Mouse (Mus musculus) myocyte (in vitro differentiated cells): ENCODE data around the gene Zfp423. TPM values are rescaled to one million over a fixed set of nuclear protein-coding genes. Genes with fewer than 3 reads are reported as not detected.

Experiments used
- H3K27me3 ChIP-seq: one replicate; pipeline ENCODE4 v1.6.1; 2011; ENCODE audit not compliant: control insufficient read depth, insufficient read depth, insufficient read length
- H3K36me3 ChIP-seq: one replicate; pipeline ENCODE4 v1.6.1; 2011; ENCODE audit not compliant: control insufficient read depth, insufficient read depth
- H3K4me2 ChIP-seq: one replicate; pipeline ENCODE4 v1.6.1; 2011; ENCODE audit warnings: low read depth, control low read depth
- H3K4me3 ChIP-seq: one replicate; pipeline ENCODE4 v1.5.1; 2011; ENCODE audit warnings: mild to moderate bottlenecking, control low read depth, moderate library complexity
- H3K79me2 ChIP-seq: one replicate; pipeline ENCODE4 v1.6.1; 2011; ENCODE audit not compliant: control insufficient read depth, insufficient read depth
- H3ac ChIP-seq: one replicate; pipeline ENCODE4 v1.6.1; 2011; ENCODE audit not compliant: control insufficient read depth, insufficient read length
- CEBPB ChIP-seq: IDR thresholded peaks from 2 replicates; pipeline ENCODE4 v1.6.1; 2011; ENCODE audit warnings: mild to moderate bottlenecking, moderate library complexity; ENCODE audit not compliant: poor library complexity, insufficient read depth, severe bottlenecking
- E2F4 ChIP-seq: IDR thresholded peaks from one replicate; pipeline ENCODE4 v1.6.1; 2011; ENCODE audit warnings: mild to moderate bottlenecking, control low read depth, moderate library complexity; ENCODE audit not compliant: insufficient read depth
- MAX ChIP-seq: IDR thresholded peaks from one replicate; pipeline ENCODE4 v1.6.1; 2011; ENCODE audit warnings: low read depth, mild to moderate bottlenecking, control low read depth
- MYOD1 ChIP-seq, 3 experiments: IDR thresholded peaks; one replicate each; pipeline ENCODE4 v1.6.1; 2011; ENCODE audit warnings: control low read depth in 2 of 3, low read depth in 2 of 3, mild to moderate bottlenecking in 2 of 3, moderate library complexity in 1 of 3; ENCODE audit not compliant: insufficient read length in 2 of 3, control insufficient read depth in 1 of 3
- MYOG ChIP-seq, 3 experiments: IDR thresholded peaks; one replicate each; pipeline ENCODE4 v1.6.1; 2011; ENCODE audit warnings: control low read depth in 2 of 3, low read depth in 2 of 3, mild to moderate bottlenecking in 2 of 3; ENCODE audit not compliant: insufficient read length in 2 of 3, control insufficient read depth in 1 of 3, insufficient read depth in 1 of 3
- POLR2A ChIP-seq: IDR thresholded peaks from one replicate; pipeline ENCODE4 v1.6.1; 2011; ENCODE audit warnings: low read depth, mild to moderate bottlenecking, control low read depth, moderate library complexity; ENCODE audit not compliant: insufficient read length
- POLR2AphosphoS2 ChIP-seq: IDR thresholded peaks from one replicate; pipeline ENCODE4 v1.6.1; 2011; ENCODE audit warnings: low read depth, control low read depth; ENCODE audit not compliant: insufficient read length
- REST ChIP-seq: IDR thresholded peaks from one replicate; pipeline ENCODE4 v1.6.1; 2011; ENCODE audit warnings: mild to moderate bottlenecking, control low read depth, moderate library complexity; ENCODE audit not compliant: insufficient read depth, insufficient read length
- SRF ChIP-seq: IDR thresholded peaks from one replicate; pipeline ENCODE4 v1.6.1; 2011; ENCODE audit warnings: low read depth; ENCODE audit not compliant: control insufficient read depth, insufficient read length
- TCF12 ChIP-seq: IDR thresholded peaks from one replicate; pipeline ENCODE4 v1.6.1; 2011; ENCODE audit warnings: mild to moderate bottlenecking, control low read depth; ENCODE audit not compliant: poor library complexity, insufficient read depth, severe bottlenecking
- TCF3 ChIP-seq: IDR thresholded peaks from one replicate; pipeline ENCODE4 v1.6.1; 2011; ENCODE audit warnings: low read depth, control low read depth; ENCODE audit not compliant: insufficient read length
- USF1 ChIP-seq: IDR thresholded peaks from one replicate; pipeline ENCODE4 v1.6.1; 2011; ENCODE audit warnings: low read depth, mild to moderate bottlenecking, control low read depth, moderate library complexity
- polyA plus RNA-seq: library from polyadenylated mRNA; unstranded; fragments of >200 nt; fragmentation: generic; extraction: Trizol; gene quantifications from one replicate; pipeline ENCODE4 v1.2.1, GENCODE M21; 2012; ENCODE audit warnings: missing spikeins

Gene Zfp423
- polyA plus RNA-seq, 1 experiment: 0.04 TPM

- Histone ChIP-seq H3K36me3 (no peaks in the 10 kb centered on the region), H3K4me2 (no peak overlapping the region), H3K79me2 (no peaks in the 10 kb centered on the region), H3ac (no peak overlapping the region), H3K27me3 (peaks cover 8% of the 10 kb centered on the region), H3K4me3 (no peak overlapping the region)
- TF ChIP-seq SRF (no peak), POLR2AphosphoS2 (no peak), MYOD1 (IDR thresholded peaks at IDR 0.05; ENCODE audit: control insufficient read depth in 1 of 3, insufficient read length in 2 of 3, low read depth in 2 of 3) (no peak), REST (no peak), E2F4 (no peak)
Observed at GRCm38 (mm10) chr8:87944225-87944934, 15.0 kb downstream of the Zfp423 start.

DNA sequence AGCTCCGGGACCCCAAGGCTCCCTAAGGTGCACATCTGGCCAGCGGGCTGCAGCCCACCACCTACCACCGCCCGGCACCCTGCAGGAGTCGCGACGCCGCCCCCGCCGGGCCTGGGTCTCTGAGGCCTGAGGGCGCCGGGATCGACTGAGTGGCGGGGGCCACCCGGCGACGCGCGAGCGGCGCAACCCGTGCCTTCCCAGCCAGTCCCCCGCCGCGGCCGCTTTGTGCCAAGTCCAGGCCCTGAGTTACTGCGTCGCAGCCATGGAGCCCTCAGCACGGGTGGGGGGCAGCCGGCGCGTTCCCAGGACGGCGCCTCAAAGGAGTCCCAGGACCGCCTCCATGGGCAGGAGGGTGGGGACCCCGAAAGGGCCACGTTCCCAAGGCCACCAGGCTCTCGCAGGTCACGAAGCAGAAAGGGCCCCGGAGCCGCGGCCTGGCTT is 15.7 kb downstream of the Zfp423 start:
- no peak overlapping the region for H3ac ChIP-seq
- peaks cover 8% of the 10 kb centered on the region for H3K27me3 ChIP-seq
- TF ChIP-seq MYOD1 (IDR thresholded peaks at IDR 0.05; ENCODE audit: control insufficient read depth in 1 of 3, insufficient read length in 2 of 3, low read depth in 2 of 3) (no peak), POLR2A (no peak), SRF (no peak), POLR2AphosphoS2 (no peak), MYOG (IDR thresholded peaks at IDR 0.05; ENCODE audit: control insufficient read depth in 1 of 3, insufficient read depth in 1 of 3, insufficient read length in 2 of 3, low read depth in 2 of 3) (no peak), TCF12 (no peak), MAX (no peak), TCF3 (no peak), CEBPB (no peak), E2F4 (no peak), REST (no peak), USF1 (no peak)
- no peaks in the 10 kb centered on the region for H3K36me3 ChIP-seq
- H3K79me2 ChIP-seq: no peaks in the 10 kb centered on the region
- no peak overlapping the region for H3K4me2 ChIP-seq
- no peak overlapping the region for H3K4me3 ChIP-seq

- Histone ChIP-seq H3K4me3 (no peak overlapping the region), H3K79me2 (no peaks in the 10 kb centered on the region), H3K27me3 (peaks cover 3% of the 10 kb centered on the region), H3K4me2 (no peak overlapping the region), H3ac (no peak overlapping the region), H3K36me3 (no peaks in the 10 kb centered on the region)
- TF ChIP-seq POLR2A (no peak), E2F4 (no peak), MYOG (IDR thresholded peaks at IDR 0.05; ENCODE audit: control insufficient read depth in 1 of 3, insufficient read depth in 1 of 3, insufficient read length in 2 of 3, low read depth in 2 of 3) (no peak), SRF (no peak), TCF3 (no peak), USF1 (no peak), MAX (no peak), POLR2AphosphoS2 (no peak), REST (no peak), CEBPB (no peak), MYOD1 (IDR thresholded peaks at IDR 0.05; ENCODE audit: control insufficient read depth in 1 of 3, insufficient read length in 2 of 3, low read depth in 2 of 3) (no peak)
Observed at GRCm38 (mm10) chr8:87940646-87941045, 18.7 kb downstream of the Zfp423 start.

DNA sequence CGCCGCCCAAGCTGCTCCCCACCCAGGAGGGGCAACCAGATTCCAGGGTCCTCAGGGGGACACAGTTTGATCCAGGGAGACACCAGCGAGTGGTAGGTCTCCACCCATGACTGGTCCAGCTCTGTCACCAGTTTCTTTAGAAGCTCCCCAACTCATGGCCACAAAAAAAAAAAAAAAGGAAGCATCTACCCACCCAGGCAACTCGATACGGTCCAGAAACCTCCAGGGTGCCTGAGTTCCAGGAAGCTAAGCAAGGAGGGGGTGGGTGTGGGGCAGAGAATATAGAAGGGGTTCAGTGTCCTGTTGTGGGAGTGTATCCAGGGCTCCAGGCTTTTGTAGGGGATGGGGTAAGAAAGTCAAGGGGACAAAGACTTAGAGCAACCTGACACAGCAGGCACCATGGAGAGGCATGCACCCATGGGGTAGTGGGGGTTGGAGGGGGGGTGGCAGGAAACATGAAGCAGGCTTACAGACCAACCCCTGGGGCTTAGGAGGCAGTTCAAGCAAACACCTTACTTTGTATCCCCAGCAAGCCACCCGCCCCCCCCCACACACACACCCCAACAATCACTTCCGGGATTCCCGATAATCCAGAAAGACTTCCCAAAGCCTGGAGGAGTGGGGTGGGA is 20.0 kb downstream of the Zfp423 start:
- no peaks in the 10 kb centered on the region for H3K36me3 ChIP-seq
- H3K27me3 ChIP-seq: no peaks in the 10 kb centered on the region
- no peak overlapping the region for H3K4me3 ChIP-seq
- H3ac ChIP-seq: no peak overlapping the region
- no peak for TF ChIP-seq CEBPB
- no peak for TF ChIP-seq MYOG (IDR thresholded peaks at IDR 0.05; ENCODE audit: control insufficient read depth in 1 of 3, insufficient read depth in 1 of 3, insufficient read length in 2 of 3, low read depth in 2 of 3)
- H3K79me2 ChIP-seq: no peaks in the 10 kb centered on the region
- H3K4me2 ChIP-seq: no peak overlapping the region

DNA sequence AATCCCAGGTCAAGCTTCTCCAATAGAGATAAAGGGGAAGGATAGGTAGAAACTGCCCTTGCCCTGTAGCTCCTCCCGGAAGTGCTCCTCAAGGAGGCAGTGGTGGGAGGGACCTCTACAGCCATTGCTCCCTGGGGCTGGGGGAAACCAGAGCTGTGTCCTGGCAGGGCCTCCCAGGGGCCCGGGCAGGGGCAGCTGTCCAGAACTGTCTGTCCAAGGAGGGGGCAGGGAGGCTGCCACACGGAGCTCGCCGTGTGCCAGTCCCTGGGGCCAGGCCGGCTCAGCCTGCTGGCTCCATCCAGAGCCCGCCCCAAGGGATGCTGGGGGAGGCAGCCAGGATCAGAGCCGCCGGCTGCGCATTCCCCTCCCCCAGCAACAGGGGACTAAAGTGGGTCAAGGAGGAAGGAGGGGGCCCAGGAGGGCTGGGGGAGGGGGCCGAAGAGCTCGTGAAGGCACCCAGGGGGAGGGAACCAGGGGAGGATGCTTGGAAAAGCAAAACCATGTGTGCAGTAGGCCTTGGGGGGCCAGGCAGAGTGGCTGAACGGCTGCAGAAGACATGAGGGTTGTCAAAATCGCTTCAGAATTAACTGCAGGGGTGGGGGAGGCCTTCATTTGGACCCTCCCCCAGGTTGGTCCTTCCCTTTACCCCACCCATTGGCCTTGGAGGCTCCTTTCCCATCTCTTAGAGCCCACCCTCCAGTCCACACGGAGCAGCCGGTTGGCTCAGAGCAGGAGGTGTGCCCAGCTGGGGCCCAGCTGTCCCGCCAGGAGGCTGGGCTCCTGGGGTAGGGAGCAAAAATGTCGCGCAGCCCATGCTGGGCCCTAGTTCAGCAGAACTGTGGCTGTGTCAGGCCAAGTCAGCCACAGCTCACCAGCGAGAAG is 20.8 kb downstream of the Zfp423 start:
- no peaks in the 10 kb centered on the region for H3K27me3 ChIP-seq
- no peak overlapping the region for H3K4me2 ChIP-seq
- no peak overlapping the region for H3K4me3 ChIP-seq
- no peak overlapping the region for H3ac ChIP-seq
- no peaks in the 10 kb centered on the region for H3K36me3 ChIP-seq
- TF ChIP-seq TCF3 (no peak), REST (no peak), USF1 (no peak), POLR2A (no peak), TCF12 (no peak), SRF (no peak), MAX (no peak), MYOG (IDR thresholded peaks at IDR 0.05; ENCODE audit: control insufficient read depth in 1 of 3, insufficient read depth in 1 of 3, insufficient read length in 2 of 3, low read depth in 2 of 3) (peak in 1 of 3 experiments; percentile 18), POLR2AphosphoS2 (no peak), E2F4 (no peak), CEBPB (no peak), MYOD1 (IDR thresholded peaks at IDR 0.05; ENCODE audit: control insufficient read depth in 1 of 3, insufficient read length in 2 of 3, low read depth in 2 of 3) (peak in 2 of 3 experiments; percentile 13 to 38)
- no peaks in the 10 kb centered on the region for H3K79me2 ChIP-seq
